Mouse (Mus musculus): Measurements from ENCODE around the gene Plin4. TPM values are rescaled to one million over a fixed set of nuclear protein-coding genes. Genes with fewer than 3 reads are reported as not detected.
A peak's percentile ranks its signal among the peaks of the same experiment; 100 is the strongest.

Gene Plin4
- polyA plus RNA-seq, 1 experiment from 2014 or later: 0.23 TPM

GRCm38 (mm10) chr17:56124377-56125275 lies 15.0 kb upstream of the Plin4 start:
- peak overlapping the region; percentile 77 for H3K4me2 ChIP-seq
- ATAC-seq (ENCODE audit: insufficient number of reproducible peaks, insufficient read depth, low FRiP score, low TSS enrichment, low read depth): no peak
- H3K36me3 ChIP-seq: no peaks in the 10 kb centered on the region
- peaks cover 17% of the 10 kb centered on the region for H3K9me3 ChIP-seq
- H3K9ac ChIP-seq (replicated peaks): peak overlapping the region; percentile 60
- no peak overlapping the region for H3K27ac ChIP-seq
- peaks cover 66% of the 10 kb centered on the region for H3K27me3 ChIP-seq
- WGBS: 7% methylated on average over 59 of the region's 59 CpGs
- H3K4me1 ChIP-seq (replicated peaks): peaks cover 19% of the 10 kb centered on the region
- peak overlapping the region; percentile 44 for H3K4me3 ChIP-seq (replicated peaks)

- Histone ChIP-seq H3K27ac (no peak overlapping the region), H3K4me3 (replicated peaks) (peak overlapping the region; percentile 44), H3K9ac (replicated peaks) (peak overlapping the region; percentile 60), H3K27me3 (peaks cover 74% of the 10 kb centered on the region), H3K4me2 (peak overlapping the region; percentile 77), H3K4me1 (replicated peaks) (peaks cover 21% of the 10 kb centered on the region), H3K9me3 (peaks cover 17% of the 10 kb centered on the region), H3K36me3 (no peaks in the 10 kb centered on the region)
- ATAC-seq (ENCODE audit: insufficient number of reproducible peaks, insufficient read depth, low FRiP score, low TSS enrichment, low read depth): no peak
- 40% methylated on average over 58 of the region's 59 CpGs for WGBS
Measured at GRCm38 (mm10) chr17:56123681-56124340, 14.2 kb upstream of the Plin4 start.

GRCm38 (mm10) chr17:56123161-56123560 lies 13.6 kb upstream of the Plin4 start:
- H3K9ac ChIP-seq (replicated peaks): no peak overlapping the region
- H3K27ac ChIP-seq: no peak overlapping the region
- no peak for ATAC-seq (ENCODE audit: insufficient number of reproducible peaks, insufficient read depth, low FRiP score, low TSS enrichment, low read depth)
- H3K4me2 ChIP-seq: no peak overlapping the region
- H3K27me3 ChIP-seq: peaks cover 81% of the 10 kb centered on the region
- H3K9me3 ChIP-seq: peaks cover 17% of the 10 kb centered on the region
- 93% methylated on average over 12 of the region's 12 CpGs for WGBS
- H3K4me3 ChIP-seq (replicated peaks): 0 out of 2 replicates have a peak overlapping the region, but pooled peaks have one; percentile 11
- H3K4me1 ChIP-seq (replicated peaks): peaks cover 21% of the 10 kb centered on the region
- no peaks in the 10 kb centered on the region for H3K36me3 ChIP-seq

GRCm38 (mm10) chr17:56121826-56122225 lies 12.2 kb upstream of the Plin4 start, which contains the start of gene Lrg1:
TSS of gene Lrg1 (minus strand) at chr17:56122001.
- Histone ChIP-seq H3K9me3 (peaks cover 17% of the 10 kb centered on the region), H3K36me3 (no peaks in the 10 kb centered on the region), H3K4me3 (replicated peaks) (no peak within 1 kb of the TSS), H3K9ac (replicated peaks) (no peak within 1 kb of the TSS), H3K4me1 (replicated peaks) (peaks cover 28% of the 10 kb centered on the region), H3K27me3 (peaks cover 93% of the 10 kb centered on the region), H3K4me2 (no peak within 1 kb of the TSS), H3K27ac (no peak within 1 kb of the TSS)
- WGBS: 61% methylated on average over 2 of the region's 2 CpGs
- ATAC-seq (ENCODE audit: insufficient number of reproducible peaks, insufficient read depth, low FRiP score, low TSS enrichment, low read depth): no peak

- H3K27me3 ChIP-seq: peaks cover 98% of the 10 kb centered on the region
- no peaks in the 10 kb centered on the region for H3K36me3 ChIP-seq
- H3K27ac ChIP-seq: no peak overlapping the region
- H3K4me1 ChIP-seq (replicated peaks): peaks cover 28% of the 10 kb centered on the region
- H3K4me3 ChIP-seq (replicated peaks): peak overlapping the region; percentile 16
- peak overlapping the region; percentile 26 for H3K4me2 ChIP-seq
- WGBS: 7% methylated on average over 66 of the region's 66 CpGs
- peaks cover 17% of the 10 kb centered on the region for H3K9me3 ChIP-seq
- H3K9ac ChIP-seq (replicated peaks): 0 out of 2 replicates have a peak overlapping the region, but pooled peaks have one; percentile 34
- ATAC-seq (ENCODE audit: insufficient number of reproducible peaks, insufficient read depth, low FRiP score, low TSS enrichment, low read depth): no peak
Measured at GRCm38 (mm10) chr17:56119981-56120880, 10.6 kb upstream of the Plin4 start.

GRCm38 (mm10) chr17:56119431-56119830 lies 9.8 kb upstream of the Plin4 start:
- H3K4me3 ChIP-seq (replicated peaks): peak overlapping the region; percentile 16
- WGBS: 43% methylated on average over 12 of the region's 12 CpGs
- peak overlapping the region; percentile 26; the same call in 1 of the 2 replicates for H3K4me2 ChIP-seq
- H3K4me1 ChIP-seq (replicated peaks): peaks cover 25% of the 10 kb centered on the region
- peaks cover 17% of the 10 kb centered on the region for H3K9me3 ChIP-seq
- H3K9ac ChIP-seq (replicated peaks): no peak overlapping the region
- no peak for ATAC-seq (ENCODE audit: insufficient number of reproducible peaks, insufficient read depth, low FRiP score, low TSS enrichment, low read depth)
- H3K36me3 ChIP-seq: no peaks in the 10 kb centered on the region
- peaks cover 91% of the 10 kb centered on the region for H3K27me3 ChIP-seq
- no peak overlapping the region for H3K27ac ChIP-seq

GRCm38 (mm10) chr17:56117251-56117710 lies 7.7 kb upstream of the Plin4 start, which contains the start of gene Plin5:
TSS of gene Plin5 (minus strand) at chr17:56117596.
- H3K4me2 ChIP-seq: peak within 1 kb of the TSS; percentile 60
- H3K9me3 ChIP-seq: peaks cover 6% of the 10 kb centered on the region
- under 1% methylated on average over 26 of the region's 27 CpGs for WGBS
- no peak within 1 kb of the TSS for H3K27ac ChIP-seq
- H3K4me1 ChIP-seq (replicated peaks): peaks cover 19% of the 10 kb centered on the region
- no peaks in the 10 kb centered on the region for H3K36me3 ChIP-seq
- H3K9ac ChIP-seq (replicated peaks): peak within 1 kb of the TSS; percentile 23
- H3K27me3 ChIP-seq: peaks cover 69% of the 10 kb centered on the region
- peak within 1 kb of the TSS; percentile 30 for H3K4me3 ChIP-seq (replicated peaks)
- ATAC-seq (ENCODE audit: insufficient number of reproducible peaks, insufficient read depth, low FRiP score, low TSS enrichment, low read depth): peak; percentile 18; the same call in 1 of the 2 replicates

- Histone ChIP-seq H3K4me2 (no peak overlapping the region), H3K36me3 (no peaks in the 10 kb centered on the region), H3K9me3 (no peaks in the 10 kb centered on the region), H3K27me3 (peaks cover 58% of the 10 kb centered on the region), H3K4me1 (replicated peaks) (peaks cover 19% of the 10 kb centered on the region), H3K9ac (replicated peaks) (no peak overlapping the region), H3K27ac (no peak overlapping the region), H3K4me3 (replicated peaks) (no peak overlapping the region)
- 78% methylated on average over 10 of the region's 10 CpGs for WGBS
- no peak for ATAC-seq (ENCODE audit: insufficient number of reproducible peaks, insufficient read depth, low FRiP score, low TSS enrichment, low read depth)
Measured at GRCm38 (mm10) chr17:56116193-56116592, 6.6 kb upstream of the Plin4 start.

GRCm38 (mm10) chr17:56112743-56113142 lies 3.1 kb upstream of the Plin4 start:
- peaks cover 25% of the 10 kb centered on the region for H3K27me3 ChIP-seq
- no peak overlapping the region for H3K4me3 ChIP-seq (replicated peaks)
- WGBS: 67% methylated on average over 3 of the region's 3 CpGs
- H3K4me2 ChIP-seq: no peak overlapping the region
- H3K4me1 ChIP-seq (replicated peaks): peaks cover 8% of the 10 kb centered on the region
- ATAC-seq (ENCODE audit: insufficient number of reproducible peaks, insufficient read depth, low FRiP score, low TSS enrichment, low read depth): no peak
- H3K9ac ChIP-seq (replicated peaks): no peak overlapping the region
- H3K27ac ChIP-seq: no peak overlapping the region
- H3K9me3 ChIP-seq: no peaks in the 10 kb centered on the region
- H3K36me3 ChIP-seq: peaks cover 9% of the 10 kb centered on the region; the same call in 1 of the 2 replicates

- H3K27me3 ChIP-seq: peaks cover 16% of the 10 kb centered on the region
- 48% methylated on average over 5 of the region's 5 CpGs for WGBS
- no peak overlapping the region for H3K27ac ChIP-seq
- peak; percentile 3; the same call in 1 of the 2 replicates for ATAC-seq (ENCODE audit: insufficient number of reproducible peaks, insufficient read depth, low FRiP score, low TSS enrichment, low read depth)
- H3K4me1 ChIP-seq (replicated peaks): 0 out of 2 replicates have a peak, but pooled peaks cover under 1% of the 10 kb centered on the region
- no peak overlapping the region for H3K4me2 ChIP-seq
- H3K36me3 ChIP-seq: peaks cover 9% of the 10 kb centered on the region; the same call in 1 of the 2 replicates
- no peak overlapping the region for H3K4me3 ChIP-seq (replicated peaks)
- H3K9me3 ChIP-seq: no peaks in the 10 kb centered on the region
- no peak overlapping the region for H3K9ac ChIP-seq (replicated peaks)
Measured at GRCm38 (mm10) chr17:56111864-56112263, 2.3 kb upstream of the Plin4 start.
